Mouse (Mus musculus) gastrocnemius, postnatal 14 days (tissue): ENCODE data around the gene Crbn. TPM values are rescaled to one million over a fixed set of nuclear protein-coding genes. Genes with fewer than 3 reads are reported as not detected.

Experiments
- total RNA-seq, 2 experiments: library from RNA; stranded (reverse); gene quantifications; 2 replicates each; pipeline ENCODE4 v1.2.3; 2021

Gene Crbn
- total RNA-seq, 2 experiments from 2014 or later: 28.4 to 33.6 TPM

Other genes starting within 250 kb of the Crbn start
- gene Il5ra, start 51.0 kb downstream of the Crbn start, total RNA-seq: not detected
- gene Trnt1, start 31.0 kb downstream of the Crbn start, total RNA-seq: 10 to 100 TPM; 22.8 to 28.0 TPM